Mouse (Mus musculus): ENCODE results near the gene Plpp2. TPM values are rescaled to one million over a fixed set of nuclear protein-coding genes. Genes with fewer than 3 reads are reported as not detected.

Gene Plpp2
- 21.7 and 28.3 TPM in 2 replicates for polyA plus RNA-seq (2015; fragmentation: Nextera tagmentation; extraction: Ambion mirVana)

GRCm38 (mm10) chr10:79533126-79533911 lies at the start of gene Plpp2:
Gene Plpp2, minus strand, starts transcription at chr10:79533796.

GRCm38 (mm10) chr10:79554330-79555237 lies 21.0 kb upstream of the Plpp2 start, which contains the start of gene Mier2:
Gene Mier2, minus strand, starts transcription at chr10:79555199.

Small RNAs within 50 kb of the gene (microRNA-seq; reads per million reads assigned to microRNA genes)
- not detected for gene Mir6909 (ENCODE audit: borderline replicate concordance, insufficient number of aligned reads)

Other genes starting within 250 kb of the Plpp2 start
- gene Vmn2r82, start 177.3 kb downstream of the Plpp2 start, polyA plus RNA-seq (2015; fragmentation: Nextera tagmentation; extraction: Ambion mirVana) = not detected in 2 replicates
- not detected in 2 replicates for gene Vmn2r83, start 65.1 kb downstream of the Plpp2 start, polyA plus RNA-seq (2015; fragmentation: Nextera tagmentation; extraction: Ambion mirVana)
- 19.1 and 25.1 TPM in 2 replicates for gene Mier2, start 21.4 kb upstream of the Plpp2 start, polyA plus RNA-seq (2015; fragmentation: Nextera tagmentation; extraction: Ambion mirVana)
- not detected in 2 replicates for gene Theg, start 53.5 kb upstream of the Plpp2 start, polyA plus RNA-seq (2015; fragmentation: Nextera tagmentation; extraction: Ambion mirVana)
- not detected in 2 replicates for gene C2cd4c, start 80.2 kb upstream of the Plpp2 start, polyA plus RNA-seq (2015; fragmentation: Nextera tagmentation; extraction: Ambion mirVana)
- 8.9 and 20.6 TPM in 2 replicates for gene Shc2, start 104.1 kb upstream of the Plpp2 start, polyA plus RNA-seq (2015; fragmentation: Nextera tagmentation; extraction: Ambion mirVana)
- gene Odf3l2, start 111.9 kb upstream of the Plpp2 start, polyA plus RNA-seq (2015; fragmentation: Nextera tagmentation; extraction: Ambion mirVana) = 0.11 and 0.88 TPM in 2 replicates
- gene Madcam1, start 130.8 kb upstream of the Plpp2 start, polyA plus RNA-seq (2015; fragmentation: Nextera tagmentation; extraction: Ambion mirVana) = 0.43 and 0.80 TPM in 2 replicates
- 81.4 and 84.4 TPM in 2 replicates for gene Tpgs1, start 135.6 kb upstream of the Plpp2 start, polyA plus RNA-seq (2015; fragmentation: Nextera tagmentation; extraction: Ambion mirVana)
- 66.5 and 73.9 TPM in 2 replicates for gene Cdc34, start 148.4 kb upstream of the Plpp2 start, polyA plus RNA-seq (2015; fragmentation: Nextera tagmentation; extraction: Ambion mirVana)
- gene Gzmm, start 155.2 kb upstream of the Plpp2 start, polyA plus RNA-seq (2015; fragmentation: Nextera tagmentation; extraction: Ambion mirVana) = 0.61 and 0.69 TPM in 2 replicates
- gene Bsg, start 170.7 kb upstream of the Plpp2 start, polyA plus RNA-seq (2015; fragmentation: Nextera tagmentation; extraction: Ambion mirVana) = 813 and 928 TPM in 2 replicates
- gene Hcn2, start 182.8 kb upstream of the Plpp2 start, polyA plus RNA-seq (2015; fragmentation: Nextera tagmentation; extraction: Ambion mirVana) = 1.6 TPM in 2 replicates
- gene Polrmt, start 212.8 kb upstream of the Plpp2 start, polyA plus RNA-seq (2015; fragmentation: Nextera tagmentation; extraction: Ambion mirVana) = 16.6 and 29.3 TPM in 2 replicates
- 0.15 TPM in 1 of 2 replicates, not detected in the other for gene Fgf22, start 221.3 kb upstream of the Plpp2 start, polyA plus RNA-seq (2015; fragmentation: Nextera tagmentation; extraction: Ambion mirVana)
- gene Rnf126, start 233.2 kb upstream of the Plpp2 start, polyA plus RNA-seq (2015; fragmentation: Nextera tagmentation; extraction: Ambion mirVana) = 50.8 and 66.1 TPM in 2 replicates
- gene Fstl3, start 243.5 kb upstream of the Plpp2 start, polyA plus RNA-seq (2015; fragmentation: Nextera tagmentation; extraction: Ambion mirVana) = 10.9 and 12.6 TPM in 2 replicates

All from adrenal gland, postnatal 0 days (tissue).